In genomic region chr15:82340414-82341035, GRCm38 (mm10) we compare ENCODE assay signal across 7 mouse cellular contexts. TPM values are rescaled to one million over a fixed set of nuclear protein-coding genes. Genes with fewer than 3 reads are reported as not detected.
A peak's percentile ranks its signal among the peaks of the same experiment; 100 is the strongest.
DNase-seq lines count a peak whose midpoint lies in the region; ATAC-seq lines count a peak whose summit lies in the region.

No protein-coding gene starts in this region.

- no peak for ATAC-seq in forebrain, embryonic 14.5 days
- ATAC-seq in liver, embryonic 13.5 days (ENCODE audit: low read depth) = 0 out of 2 replicates have a peak, but pooled peaks have one; percentile 12
- ATAC-seq in frontal cortex, adult (ENCODE audit: low TSS enrichment) = no peak

- H3K9ac ChIP-seq in forebrain, embryonic 14.5 days (ENCODE audit: low read length) = peak overlapping the region; percentile 65; the same call in 1 of the 2 replicates
- H3K9ac ChIP-seq in liver, embryonic 13.5 days = peak overlapping the region; percentile 97

- 49% methylated on average over 21 of the region's 21 CpGs for WGBS in forebrain, embryonic 14.5 days
- 12% methylated on average over 21 of the region's 21 CpGs for WGBS in liver, embryonic 13.5 days (ENCODE audit: insufficient replicate concordance)

- H3K4me2 ChIP-seq in forebrain, embryonic 14.5 days (ENCODE audit: low read length) = peak overlapping the region; percentile 51
- peak overlapping the region; percentile 97 for H3K4me2 ChIP-seq in liver, embryonic 13.5 days

- H3K9me3 ChIP-seq in forebrain, embryonic 14.5 days (replicated peaks; ENCODE audit: control insufficient read depth, low read length) = no peaks in the 10 kb centered on the region
- no peaks in the 10 kb centered on the region for H3K9me3 ChIP-seq in liver, embryonic 13.5 days (replicated peaks)

- no peak overlapping the region for H3K27ac ChIP-seq in forebrain, embryonic 14.5 days (ENCODE audit: low read depth, low read length)
- H3K27ac ChIP-seq in liver, embryonic 13.5 days = peak overlapping the region; percentile 100

- peak; percentile 4 for DNase-seq in thymus, postnatal 14 days
- DNase-seq in thymus, postnatal 36 days = no peak
- DNase-seq in forebrain, embryonic 14.5 days (ENCODE audit: low spot score) = no peak
- peak; percentile 66 for DNase-seq in liver, embryonic 13.5 days
- no peak for DNase-seq in T-cell, adult 2 months (ENCODE audit: low spot score)
- DNase-seq in left cerebral cortex, adult 18-20 months (ENCODE audit: low spot score in 2 of 2) = no peak

- H3K27me3 ChIP-seq in forebrain, embryonic 14.5 days (replicated peaks; ENCODE audit: control insufficient read depth, insufficient read depth, low read length) = peaks cover 17% of the 10 kb centered on the region
- no peaks in the 10 kb centered on the region for H3K27me3 ChIP-seq in liver, embryonic 13.5 days

- peaks cover 9% of the 10 kb centered on the region; the same call in 1 of the 2 replicates for H3K4me1 ChIP-seq in forebrain, embryonic 14.5 days (ENCODE audit: control insufficient read depth, insufficient read depth, low read length)
- peaks cover 83% of the 10 kb centered on the region for H3K4me1 ChIP-seq in liver, embryonic 13.5 days (replicated peaks)

- H3K36me3 ChIP-seq in forebrain, embryonic 14.5 days (ENCODE audit: control insufficient read depth, insufficient read depth, low read length) = peaks cover 9% of the 10 kb centered on the region
- peaks cover 42% of the 10 kb centered on the region for H3K36me3 ChIP-seq in liver, embryonic 13.5 days

- peak overlapping the region; percentile 22; the same call in 1 of the 2 replicates for H3K4me3 ChIP-seq in forebrain, embryonic 14.5 days (ENCODE audit: low read depth, low read length)
- peak overlapping the region; percentile 83 for H3K4me3 ChIP-seq in liver, embryonic 13.5 days (replicated peaks)

RNA-seq across cellular contexts. Expression of gene Smdt1, which starts 1.8 kb away (rescaled TPM):
- polyA plus RNA-seq in forebrain, embryonic 14.5 days (2014; fragmentation: Nextera tagmentation; extraction: Ambion mirVana) = 296 and 326 TPM in 2 replicates
- 202 and 208 TPM in 2 replicates for polyA plus RNA-seq in liver, embryonic 13.5 days (2015; fragmentation: Nextera tagmentation; extraction: Ambion mirVana)
- total RNA-seq in left cerebral cortex, adult 18-20 months (2021) = 100 to 1,000 TPM; 140 to 146 TPM

RNA-seq across cellular contexts. Expression of gene Pheta2, which starts 1.8 kb away (rescaled TPM):
- 0.63 and 0.80 TPM in 2 replicates for polyA plus RNA-seq in forebrain, embryonic 14.5 days (2014; fragmentation: Nextera tagmentation; extraction: Ambion mirVana)
- 43.4 and 43.8 TPM in 2 replicates for polyA plus RNA-seq in liver, embryonic 13.5 days (2015; fragmentation: Nextera tagmentation; extraction: Ambion mirVana)
- total RNA-seq in left cerebral cortex, adult 18-20 months (2021) = under 1 TPM; 0.23 to 0.35 TPM

RNA-seq across cellular contexts. Expression of gene Naga, which starts 1.8 kb away (rescaled TPM):
- polyA plus RNA-seq in forebrain, embryonic 14.5 days (2014; fragmentation: Nextera tagmentation; extraction: Ambion mirVana) = 27.5 and 29.6 TPM in 2 replicates
- 34.3 and 35.7 TPM in 2 replicates for polyA plus RNA-seq in liver, embryonic 13.5 days (2015; fragmentation: Nextera tagmentation; extraction: Ambion mirVana)
- 10 to 100 TPM; 29.1 to 30.2 TPM for total RNA-seq in left cerebral cortex, adult 18-20 months (2021)

RNA-seq across cellular contexts. Expression of gene Ndufa6, which starts 13.6 kb away (rescaled TPM):
- polyA plus RNA-seq in forebrain, embryonic 14.5 days (2014; fragmentation: Nextera tagmentation; extraction: Ambion mirVana) = 302 and 403 TPM in 2 replicates
- 356 and 357 TPM in 2 replicates for polyA plus RNA-seq in liver, embryonic 13.5 days (2015; fragmentation: Nextera tagmentation; extraction: Ambion mirVana)
- total RNA-seq in left cerebral cortex, adult 18-20 months (2021) = 100 to 1,000 TPM; 195 to 198 TPM

RNA-seq across cellular contexts. Expression of gene Cyp2d22, which starts 39.5 kb away (rescaled TPM):
- 0.63 and 1.2 TPM in 2 replicates for polyA plus RNA-seq in forebrain, embryonic 14.5 days (2014; fragmentation: Nextera tagmentation; extraction: Ambion mirVana)
- polyA plus RNA-seq in liver, embryonic 13.5 days (2015; fragmentation: Nextera tagmentation; extraction: Ambion mirVana) = 7.8 and 9.3 TPM in 2 replicates
- 10 to 100 TPM; 36.4 to 40.9 TPM for total RNA-seq in left cerebral cortex, adult 18-20 months (2021)

Comparison
In these comparisons a context has a peak if more than half of its experiments do, and no peak if none do; other contexts are left out.
1. DNase-seq: peak in thymus, postnatal 14 days (single experiment) and liver, embryonic 13.5 days (single experiment); none in thymus, postnatal 36 days (0 of 2), forebrain, embryonic 14.5 days (single experiment), T-cell, adult 2 months (single experiment) and left cerebral cortex, adult 18-20 months (0 of 2).
2. RNA of gene Pheta2, which starts 1.8 kb away (polyA plus RNA-seq): 43.4 to 43.8 TPM in liver, embryonic 13.5 days; 0.63 to 0.80 TPM in forebrain, embryonic 14.5 days; every median in the first group is over 10 times any median in the second.